9 mouse cellular contexts compared by ENCODE assay signal in the genomic region with DNA sequence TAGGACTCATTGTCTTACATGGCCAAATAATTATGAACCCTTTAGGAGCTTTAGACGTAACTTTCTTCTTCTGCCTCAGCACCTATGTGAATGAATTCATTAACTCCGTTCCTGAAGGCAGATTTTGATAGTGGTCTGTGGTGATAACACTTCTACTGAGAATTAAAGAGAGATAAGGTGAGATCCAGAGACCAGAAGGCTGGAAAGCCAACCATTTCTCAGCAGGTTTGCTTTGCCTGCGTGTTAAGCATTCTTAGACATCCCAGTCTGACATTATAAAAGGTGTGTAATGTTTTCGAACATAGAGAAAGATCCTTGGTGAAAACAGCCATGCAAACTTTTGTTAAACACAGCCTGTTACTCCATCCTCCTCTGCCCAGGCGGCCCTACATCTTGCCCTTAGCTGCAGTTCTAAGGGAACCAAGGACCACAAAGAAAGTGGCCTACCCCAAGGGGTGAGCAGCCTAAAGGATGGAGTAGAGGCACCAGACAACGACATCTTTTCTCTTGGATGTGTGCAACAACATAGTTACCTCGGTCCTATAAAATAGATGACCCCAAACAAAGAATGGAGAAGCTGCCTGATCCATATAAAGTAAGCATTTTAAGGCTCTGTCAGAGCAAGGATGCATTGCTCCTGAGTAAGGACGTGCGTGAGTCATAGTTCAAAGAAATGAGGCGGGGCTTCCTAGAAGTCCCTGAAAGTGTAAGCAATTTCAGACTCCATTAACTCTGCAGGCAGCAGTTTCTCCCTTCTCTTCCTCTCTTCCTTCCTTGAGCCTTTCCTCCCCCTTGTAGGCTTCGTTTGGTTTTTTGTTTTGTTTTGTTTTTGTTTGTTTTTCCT. TPM values are rescaled to one million over a fixed set of nuclear protein-coding genes. Genes with fewer than 3 reads are reported as not detected.
DNase-seq lines count a peak whose midpoint lies in the region; ATAC-seq and TF ChIP-seq lines count a peak whose summit lies in the region.
"Had no signal": no experiment of that assay in that cellular context is flagged by ENCODE, and none has a peak within 500 bp of the region (broad histone marks: within the 10 kb centered on the region; RNA-seq: fewer than 3 reads in every experiment).

No protein-coding gene starts in this region.

- H3K36me3 ChIP-seq in lung, postnatal 0 days (ENCODE audit: insufficient read depth, low read length) = no peaks in the 10 kb centered on the region
- H3K36me3 ChIP-seq in intestine, postnatal 0 days (ENCODE audit: control insufficient read depth, insufficient read depth) = no peaks in the 10 kb centered on the region
- no peaks in the 10 kb centered on the region for H3K36me3 ChIP-seq in stomach, postnatal 0 days (ENCODE audit: control insufficient read depth, insufficient read depth, low read length)
- H3K36me3 ChIP-seq: forebrain, embryonic 15.5 days had no signal

- no peak for TF ChIP-seq POLR2A in lung, adult 2 months (IDR thresholded peaks at IDR 0.05; ENCODE audit: borderline replicate concordance, extremely low read depth, low read depth, low read length)

- H3K4me3 ChIP-seq in lung, postnatal 0 days (ENCODE audit: low read depth, low read length) = no peak overlapping the region
- no peak overlapping the region for H3K4me3 ChIP-seq in lung, adult 2 months (replicated peaks; ENCODE audit: extremely low read depth, low read depth, low read length)
- no peak overlapping the region for H3K4me3 ChIP-seq in intestine, postnatal 0 days (ENCODE audit: low read depth, low read length)
- no peak overlapping the region for H3K4me3 ChIP-seq in stomach, postnatal 0 days (ENCODE audit: low read depth, low read length)
- H3K4me3 ChIP-seq: forebrain, embryonic 15.5 days had no signal

- H3K27me3 ChIP-seq in lung, postnatal 0 days (replicated peaks; ENCODE audit: insufficient read depth, low read length) = no peaks in the 10 kb centered on the region
- H3K27me3 ChIP-seq in intestine, postnatal 0 days (replicated peaks; ENCODE audit: control insufficient read depth, insufficient read depth, low read length) = no peaks in the 10 kb centered on the region
- no peaks in the 10 kb centered on the region for H3K27me3 ChIP-seq in stomach, postnatal 0 days (ENCODE audit: control insufficient read depth, insufficient read depth, low read length)
- H3K27me3 ChIP-seq: forebrain, embryonic 15.5 days had no signal

- TF ChIP-seq EP300 in lung, postnatal 0 days (IDR thresholded peaks at IDR 0.05) = peak; percentile 82
- peak; percentile 28 for TF ChIP-seq EP300 in stomach, postnatal 0 days (optimal IDR thresholded peaks at IDR 0.05)

- TF ChIP-seq CTCF in lung, postnatal 0 days (IDR thresholded peaks at IDR 0.05) = no peak
- no peak for TF ChIP-seq CTCF in lung, adult 2 months (IDR thresholded peaks at IDR 0.05; ENCODE audit: insufficient read depth, low read length)
- TF ChIP-seq CTCF in intestine, postnatal 0 days (IDR thresholded peaks at IDR 0.05; ENCODE audit: low read depth) = no peak
- no peak for TF ChIP-seq CTCF in stomach, postnatal 0 days (IDR thresholded peaks at IDR 0.05; ENCODE audit: low read depth)

- peak; percentile 68 for ATAC-seq in lung, postnatal 0 days
- 0 out of 2 replicates have a peak, but pooled peaks have one; percentile 54 for ATAC-seq in intestine, postnatal 0 days
- peak; percentile 82 for ATAC-seq in stomach, postnatal 0 days (ENCODE audit: low FRiP score, low TSS enrichment)
- ATAC-seq: forebrain, embryonic 15.5 days had no signal

- no peak overlapping the region for H3K9ac ChIP-seq in lung, postnatal 0 days (replicated peaks; ENCODE audit: low read depth)
- H3K9ac ChIP-seq in intestine, postnatal 0 days (ENCODE audit: low read depth, low read length) = no peak overlapping the region
- H3K9ac ChIP-seq in stomach, postnatal 0 days (ENCODE audit: low read length) = no peak overlapping the region
- H3K9ac ChIP-seq: forebrain, embryonic 15.5 days had no signal

- no peaks in the 10 kb centered on the region for H3K9me3 ChIP-seq in lung, postnatal 0 days (ENCODE audit: low read length)
- H3K9me3 ChIP-seq in intestine, postnatal 0 days (ENCODE audit: control insufficient read depth) = no peaks in the 10 kb centered on the region
- no peaks in the 10 kb centered on the region for H3K9me3 ChIP-seq in stomach, postnatal 0 days (ENCODE audit: control insufficient read depth, low read length)
- H3K9me3 ChIP-seq: forebrain, embryonic 15.5 days had no signal

- H3K27ac ChIP-seq in lung, postnatal 0 days (ENCODE audit: low read length) = no peak overlapping the region
- no peak overlapping the region for H3K27ac ChIP-seq in intestine, postnatal 0 days (ENCODE audit: low read depth, low read length)
- no peak overlapping the region for H3K27ac ChIP-seq in stomach, postnatal 0 days (replicated peaks)
- H3K27ac ChIP-seq: forebrain, embryonic 15.5 days had no signal

- intact Hi-C loops in heart, postnatal 14 days (cut with DNase I) = no loop called here

- peak; percentile 67 for DNase-seq in lung, postnatal 0 days (ENCODE audit: low spot score)
- DNase-seq in lung, adult 2 months = no peak
- DNase-seq in adrenal gland, adult 8-10 months = peak; percentile 53
- DNase-seq in stomach, postnatal 0 days (ENCODE audit: low spot score) = peak; percentile 71
- DNase-seq in thymus, postnatal 10 days (ENCODE audit: low spot score in 2 of 2) = no peak
- DNase-seq in heart, postnatal 14 days = no peak
- DNase-seq: kidney, adult 8-10 months had no signal

- no peak overlapping the region for H3K4me2 ChIP-seq in lung, postnatal 0 days (replicated peaks; ENCODE audit: low read depth, low read length)
- no peak overlapping the region for H3K4me2 ChIP-seq in intestine, postnatal 0 days (replicated peaks; ENCODE audit: low read depth)
- H3K4me2 ChIP-seq in stomach, postnatal 0 days (replicated peaks; ENCODE audit: low read depth) = no peak overlapping the region
- H3K4me2 ChIP-seq: forebrain, embryonic 15.5 days had no signal

- 60% methylated on average over 11 of the region's 11 CpGs for WGBS in lung, postnatal 0 days
- WGBS in lung, adult 2 months = 58% methylated on average over 11 of the region's 11 CpGs
- WGBS in intestine, postnatal 0 days = 59% methylated on average over 11 of the region's 11 CpGs
- WGBS in stomach, postnatal 0 days = 54% methylated on average over 11 of the region's 11 CpGs

- no peaks in the 10 kb centered on the region for H3K4me1 ChIP-seq in lung, postnatal 0 days (ENCODE audit: insufficient read depth, low read depth, low read length)
- H3K4me1 ChIP-seq in lung, adult 2 months (ENCODE audit: control insufficient read depth, insufficient read depth, low read length) = no peaks in the 10 kb centered on the region; the same call in 1 of the 2 replicates
- no peaks in the 10 kb centered on the region; the same call in 1 of the 2 replicates for H3K4me1 ChIP-seq in intestine, postnatal 0 days (replicated peaks; ENCODE audit: control insufficient read depth, insufficient read depth, low read length)
- H3K4me1 ChIP-seq in stomach, postnatal 0 days (replicated peaks; ENCODE audit: control insufficient read depth, insufficient read depth) = no peaks in the 10 kb centered on the region

RNA-seq across cellular contexts. Expression of a gene that starts 55.1 kb away (rescaled TPM):
- 5.8 and 7.8 TPM in 2 replicates for polyA plus RNA-seq in lung, postnatal 0 days (2015; fragmentation: Nextera tagmentation; extraction: Ambion mirVana)
- 7.8 and 11.4 TPM in 2 replicates for polyA plus RNA-seq in lung, adult 2 months (2012; rRNA removed)
- 10 to 100 TPM; 47.8 to 56.6 (median 50.9) TPM for total RNA-seq in adrenal gland, adult 8-10 months (2022)
- polyA plus RNA-seq in intestine, postnatal 0 days (2015; fragmentation: Nextera tagmentation; extraction: Ambion mirVana) = 5.8 and 7.1 TPM in 2 replicates
- polyA plus RNA-seq in stomach, postnatal 0 days (2015; fragmentation: Nextera tagmentation; extraction: Ambion mirVana) = 2.9 TPM in 2 replicates
- 10 to 100 TPM; 31.0 to 34.2 TPM for total RNA-seq in heart, postnatal 14 days (2021)

Comparison
In these comparisons a context has a peak if more than half of its experiments do, and no peak if none do; other contexts are left out.
1. DNase-seq: peak in lung, postnatal 0 days (single experiment), adrenal gland, adult 8-10 months (single experiment) and stomach, postnatal 0 days (single experiment); none in lung, adult 2 months (single experiment), thymus, postnatal 10 days (0 of 2) and heart, postnatal 14 days (0 of 2).
2. Peak in every context shown above with its lines, with median percentiles within 50 percentile points of each other: ATAC-seq.